Mouse (Mus musculus) urinary bladder, adult 2 months (tissue): ENCODE data around the gene Efcab10. TPM values are rescaled to one million over a fixed set of nuclear protein-coding genes. Genes with fewer than 3 reads are reported as not detected.

Experiments
- DNase-seq: peaks from one replicate; pipeline ENCODE4 v3.0.0; 2022; ENCODE audit warnings: low spot score
- polyA plus RNA-seq: library from polyadenylated mRNA; depleted of rRNA; stranded (reverse); fragments of >200 nt; gene quantifications from 2 replicates; pipeline ENCODE4 v1.2.3, GENCODE M21; 2012; rRNA removed

The Efcab10 gene
- polyA plus RNA-seq, 1 experiment, result not detected

- DNase-seq, result no peak
Measured at GRCm38 (mm10) chr12:33427726-33428125, 33.1 kb downstream of the Efcab10 start.

- DNase-seq, result peak; percentile 92
Measured at GRCm38 (mm10) chr12:33429387-33430160, 34.9 kb downstream of the Efcab10 start, which contains the start of gene Twistnb. Gene Twistnb, plus strand, starts transcription at chr12:33429635.

- no peak for DNase-seq
Measured at GRCm38 (mm10) chr12:33433812-33434211, 39.2 kb downstream of the Efcab10 start.

GRCm38 (mm10) chr12:33434758-33435157 lies 40.1 kb downstream of the Efcab10 start:
- no peak for DNase-seq

Other genes with a start within 250 kb of the Efcab10 start
- 12.4 and 20.3 TPM in 2 replicates for gene Atxn7l1, start 247.2 kb upstream of the Efcab10 start, polyA plus RNA-seq
- 6.1 and 6.9 TPM in 2 replicates for gene Twistnb, start 34.8 kb downstream of the Efcab10 start, polyA plus RNA-seq